Mouse (Mus musculus): ENCODE results near the gene Chac1.

GRCm38 (mm10) chr2:119314742-119315310, 36.2 kb upstream of the Chac1 start:
- no peak for TF ChIP-seq CTCF (IDR thresholded peaks at IDR 0.05; ENCODE audit: low read depth)
- no peak for TF ChIP-seq EP300 (optimal IDR thresholded peaks at IDR 0.05)
